Mouse (Mus musculus) heart, postnatal 0 days (tissue): ENCODE measurements around the gene Trim38.
A peak's percentile ranks its signal among the peaks of the same experiment; 100 is the strongest.

Source experiments
- CTCF ChIP-seq: IDR thresholded peaks from 2 replicates; pipeline ENCODE4 v1.5.1; 2016; ENCODE audit warnings: antibody characterized with exemption, control low read depth, low read depth
- EP300 ChIP-seq: IDR thresholded peaks from 2 replicates; pipeline ENCODE4 v1.6.1; 2016; ENCODE audit warnings: antibody characterized with exemption, low read depth

DNA sequence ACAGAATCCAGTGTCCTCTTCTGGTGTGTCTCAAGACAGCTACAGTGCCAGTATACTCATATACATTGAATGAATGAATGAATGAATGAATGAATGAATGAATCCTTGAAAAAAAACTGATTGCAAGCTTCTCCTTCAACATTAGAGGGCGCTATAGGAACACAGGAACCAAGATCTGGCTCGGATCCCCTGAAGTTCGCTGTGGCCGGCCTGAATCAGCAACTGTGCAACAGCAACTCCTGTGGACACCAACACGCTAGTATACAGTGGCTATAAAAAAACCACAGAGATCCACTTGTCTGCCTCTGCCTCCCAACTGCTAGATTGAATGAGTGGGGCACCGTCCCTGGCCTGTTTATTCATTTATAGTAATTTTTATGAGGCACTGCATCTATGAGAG lies 63.3 kb downstream of the Trim38 start:
- TF ChIP-seq EP300 = no peak
- peak; percentile 67 for TF ChIP-seq CTCF
